Mouse (Mus musculus) frontal cortex, postnatal 10 days (tissue): ENCODE results near the gene Vmn1r177.
"Not testable (repeated sequence)": the region's sequence is repeated elsewhere in the genome, so short reads cannot be mapped to it uniquely, and the experiment has no call there.

Experiments
- DNase-seq, 2 experiments: peaks; one replicate each; pipeline ENCODE4 v3.0.0; 2022; ENCODE audit warnings: low spot score in 2 of 2, mixed read lengths in 1 of 2

Gene Vmn1r177

GRCm38 (mm10) chr7:23866349-23866748 lies at the start of gene Vmn1r177:
Gene Vmn1r177, minus strand, starts transcription at chr7:23866449.
- DNase-seq, result not testable (repeated sequence)

- DNase-seq, result no peak
These were observed 25.5 kb upstream of the Vmn1r177 start, which contains the start of gene Vmn1r178 for GRCm38 (mm10) chr7:23891709-23892108. Gene Vmn1r178, plus strand, starts transcription at chr7:23892009.

- DNase-seq, result not testable (repeated sequence)
These were observed 10.7 kb upstream of the Vmn1r177 start for GRCm38 (mm10) chr7:23876918-23877317.

GRCm38 (mm10) chr7:23837272-23837671 lies 29.0 kb downstream of the Vmn1r177 start, which contains the start of gene Vmn1r176:
Gene Vmn1r176, minus strand, starts transcription at chr7:23837372.
- DNase-seq, result not testable (repeated sequence)
